Mouse (Mus musculus) kidney, postnatal 25 days (tissue): ENCODE measurements around the gene Ncbp2.

ENCODE experiments used
- DNase-seq, 2 experiments: peaks; one replicate each; pipeline ENCODE4 v3.0.0; 2021; ENCODE audit warnings: mixed read lengths in 2 of 2

The Ncbp2 gene

GRCm38 (mm10) chr16:31948345-31948774 lies at the start of gene Ncbp2, which contains the start of gene 0610012G03Rik:
Ncbp2 (plus strand) TSS chr16:31948513.
0610012G03Rik (minus strand) TSS chr16:31948494.
- peak; percentile 98 for DNase-seq

- peak in 1 of 2 experiments; percentile 26 for DNase-seq
These were observed 49.6 kb upstream of the Ncbp2 start for GRCm38 (mm10) chr16:31898546-31899326.

GRCm38 (mm10) chr16:31901886-31902285 lies 46.4 kb upstream of the Ncbp2 start:
- DNase-seq: no peak

- DNase-seq: no peak
These were observed 45.1 kb upstream of the Ncbp2 start for GRCm38 (mm10) chr16:31903239-31903638.

- no peak for DNase-seq
These were observed 43.0 kb upstream of the Ncbp2 start for GRCm38 (mm10) chr16:31905331-31905730.

- peak in 1 of 2 experiments; percentile 29 for DNase-seq
These were observed 42.2 kb upstream of the Ncbp2 start for GRCm38 (mm10) chr16:31905891-31906825.

GRCm38 (mm10) chr16:31906896-31907295 lies 41.4 kb upstream of the Ncbp2 start:
- peak; percentile 44 to 67 for DNase-seq

- DNase-seq: no peak
These were observed 39.4 kb upstream of the Ncbp2 start for GRCm38 (mm10) chr16:31908959-31909358.

GRCm38 (mm10) chr16:31910281-31910847 lies 37.9 kb upstream of the Ncbp2 start:
- DNase-seq: peak in 1 of 2 experiments; percentile 51

- peak; percentile 12 to 53 for DNase-seq
These were observed 30.5 kb upstream of the Ncbp2 start for GRCm38 (mm10) chr16:31917776-31918175.

- DNase-seq: peak; percentile 82 to 86
These were observed 30.0 kb upstream of the Ncbp2 start for GRCm38 (mm10) chr16:31918248-31918724.

- no peak for DNase-seq
These were observed 23.9 kb upstream of the Ncbp2 start for GRCm38 (mm10) chr16:31924368-31924767.

- DNase-seq: no peak
These were observed 22.2 kb upstream of the Ncbp2 start for GRCm38 (mm10) chr16:31926091-31926490.

GRCm38 (mm10) chr16:31926547-31927182 lies 21.6 kb upstream of the Ncbp2 start:
- DNase-seq: peak in 1 of 2 experiments; percentile 37

- no peak for DNase-seq
These were observed 20.9 kb upstream of the Ncbp2 start for GRCm38 (mm10) chr16:31927412-31927811.

GRCm38 (mm10) chr16:31931330-31931729 lies 17.0 kb upstream of the Ncbp2 start:
- DNase-seq: no peak

- DNase-seq: no peak
These were observed 16.1 kb upstream of the Ncbp2 start for GRCm38 (mm10) chr16:31932255-31932654.

GRCm38 (mm10) chr16:31932840-31933697 lies 15.2 kb upstream of the Ncbp2 start:
- peak; percentile 81 to 87 for DNase-seq

GRCm38 (mm10) chr16:31933751-31934549 lies 14.4 kb upstream of the Ncbp2 start, which contains the start of gene Pigz:
Pigz (plus strand) TSS chr16:31933851.
- DNase-seq: peak; percentile 52 to 71

- no peak for DNase-seq
These were observed 13.7 kb upstream of the Ncbp2 start for GRCm38 (mm10) chr16:31934550-31935010.
